Mouse (Mus musculus) kidney, postnatal 0 days (tissue): Measurements from ENCODE around the gene Epc2. TPM values are rescaled to one million over a fixed set of nuclear protein-coding genes. Genes with fewer than 3 reads are reported as not detected.

Experiments used
- ATAC-seq: fragments of 200-750 bp; cut with Nextera tagmentation; replicated peaks from 2 replicates; pipeline ENCODE4 v1.8.0; 2017; ENCODE audit warnings: low read depth, moderate number of reproducible peaks, moderate TSS enrichment, moderate library complexity; ENCODE audit not compliant: low FRiP score
- DNase-seq: peaks from one replicate; pipeline ENCODE4 v3.0.0-alpha.2; 2016; ENCODE audit warnings: low spot score
- H3K27ac ChIP-seq: fragments of 300-500 bp; sonication (generic); 2 replicates; pipeline ENCODE4 v1.5.1; 2014; ENCODE audit warnings: mild to moderate bottlenecking
- H3K27me3 ChIP-seq: fragments of 300-500 bp; sonication (generic); 2 replicates; pipeline ENCODE4 v1.6.1; 2014; ENCODE audit warnings: low read length, mixed read lengths; ENCODE audit not compliant: insufficient read depth
- H3K36me3 ChIP-seq: fragments of 300-500 bp; sonication (generic); 2 replicates; pipeline ENCODE4 v1.6.1; 2014; ENCODE audit warnings: low read length, mixed read lengths; ENCODE audit not compliant: insufficient read depth
- H3K4me1 ChIP-seq: fragments of 300-500 bp; sonication (generic); replicated peaks from 2 replicates; pipeline ENCODE4 v1.6.1; 2014; ENCODE audit warnings: antibody characterized with exemption, low read length, mixed read lengths; ENCODE audit not compliant: insufficient read depth
- H3K4me2 ChIP-seq: fragments of 300-500 bp; sonication (generic); 2 replicates; pipeline ENCODE4 v1.6.1; 2014; ENCODE audit warnings: mild to moderate bottlenecking, low read length, moderate library complexity, mixed read lengths
- H3K4me3 ChIP-seq: fragments of 300-500 bp; sonication (generic); replicated peaks from 2 replicates; pipeline ENCODE4 v1.5.1; 2014; ENCODE audit warnings: low read depth, low read length
- H3K9ac ChIP-seq: fragments of 300-500 bp; sonication (generic); 2 replicates; pipeline ENCODE4 v1.6.1; 2014; ENCODE audit warnings: low read depth, low read length
- H3K9me3 ChIP-seq: fragments of 300-500 bp; sonication (generic); replicated peaks from 2 replicates; pipeline ENCODE4 v1.6.1; 2016; ENCODE audit warnings: low read length, inconsistent platforms, mixed read lengths
- CTCF ChIP-seq: IDR thresholded peaks from 2 replicates; pipeline ENCODE4 v1.5.1; 2016; ENCODE audit warnings: antibody characterized with exemption, low read depth, mild to moderate bottlenecking, moderate library complexity
- WGBS: fragments of 180-500 bp; shearing (Covaris S2); extraction: QIAGEN DNeasy Blood & Tissue Kit; methylation state at CpG from one replicate; pipeline ENCODE4 v1.1.7; 2014; 5-methylcytosine and 5-hydroxymethylcytosine counted together
- polyA plus RNA-seq: library from polyadenylated mRNA; unstranded; fragments of >200 nt; fragmentation: Nextera tagmentation; extraction: Ambion mirVana; gene quantifications from 2 replicates; pipeline ENCODE4 v1.2.1, GENCODE M21; 2015

Epc2 gene
- polyA plus RNA-seq = 5.8 and 6.7 TPM in 2 replicates

DNA sequence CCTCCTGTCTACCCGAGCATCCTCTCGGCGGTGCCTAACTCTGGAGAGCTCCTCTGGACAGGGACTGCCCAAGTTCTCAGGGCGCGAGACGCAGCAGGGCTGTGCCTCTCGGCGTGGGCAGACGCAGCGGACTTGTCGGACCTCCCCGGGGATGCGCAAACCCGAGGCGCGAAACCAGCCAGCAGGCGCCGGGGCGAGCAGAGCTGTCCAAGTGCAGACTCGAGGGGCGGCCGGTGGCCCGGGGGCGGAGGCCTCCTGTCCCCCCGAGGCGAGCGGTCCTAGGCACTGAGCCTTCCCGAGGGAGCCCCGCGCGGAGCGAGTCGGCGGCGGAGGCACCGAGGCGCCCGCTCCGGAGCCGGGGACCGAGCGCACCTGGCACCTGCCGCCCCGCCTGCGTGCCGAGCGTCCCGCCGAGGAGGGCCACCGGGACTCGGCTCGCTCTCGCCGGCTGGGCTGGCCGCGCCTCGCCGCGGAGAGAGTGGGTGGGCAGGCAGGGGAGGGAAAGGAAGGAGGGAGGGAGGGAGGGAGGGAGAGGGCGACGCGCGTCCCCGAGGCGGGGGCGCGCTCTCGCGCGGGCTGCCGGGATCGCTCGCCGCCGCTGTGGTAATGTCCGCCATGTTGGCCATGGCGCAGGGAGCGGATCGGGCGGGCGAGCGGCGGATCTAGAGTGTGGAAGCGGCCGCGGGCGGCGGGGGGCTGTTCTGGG is at the start of gene Epc2:
Epc2 (plus strand) TSS at position 556 of the 706 bp plus-strand sequence.
- DNase-seq (peak; percentile 88), ATAC-seq (peak; percentile 84)
- Histone ChIP-seq H3K4me3 (peak within 1 kb of the TSS; percentile 83), H3K4me2 (peak within 1 kb of the TSS; percentile 91), H3K27me3 (no peaks in the 10 kb centered on the region), H3K27ac (peak within 1 kb of the TSS; percentile 99), H3K4me1 (no peaks in the 10 kb centered on the region), H3K36me3 (no peaks in the 10 kb centered on the region), H3K9ac (peak within 1 kb of the TSS; percentile 98), H3K9me3 (no peaks in the 10 kb centered on the region)
- under 1% methylated on average over 72 of the region's 88 CpGs for WGBS
- TF ChIP-seq CTCF = no peak

DNA sequence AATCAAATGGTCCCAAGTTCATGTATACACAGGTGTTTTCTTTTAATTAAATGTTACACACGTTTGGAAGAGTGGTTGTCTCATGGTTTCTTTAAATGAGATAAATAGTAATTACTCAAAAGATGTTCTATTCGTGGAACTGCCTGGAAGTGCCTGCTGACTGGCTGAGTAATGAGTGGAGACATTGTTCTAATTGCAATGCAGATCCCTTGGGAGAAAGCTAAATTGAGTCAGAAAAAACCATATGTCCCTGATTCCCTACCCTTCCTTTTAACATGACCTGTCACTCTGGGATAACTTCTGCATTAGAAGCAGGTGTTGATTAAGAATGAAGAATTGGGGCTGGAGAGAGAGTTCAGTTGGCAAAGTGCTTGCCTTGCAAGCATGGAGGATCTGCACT is 45.3 kb upstream of the Epc2 start:
- Histone ChIP-seq H3K27ac (no peak overlapping the region), H3K4me3 (no peak overlapping the region), H3K27me3 (no peaks in the 10 kb centered on the region), H3K4me2 (no peak overlapping the region), H3K9me3 (no peaks in the 10 kb centered on the region), H3K36me3 (no peaks in the 10 kb centered on the region), H3K4me1 (no peaks in the 10 kb centered on the region), H3K9ac (no peak overlapping the region)
- DNase-seq (no peak), ATAC-seq (no peak)
- WGBS = 49% methylated on average over 2 of the region's 2 CpGs
- TF ChIP-seq CTCF = no peak

DNA sequence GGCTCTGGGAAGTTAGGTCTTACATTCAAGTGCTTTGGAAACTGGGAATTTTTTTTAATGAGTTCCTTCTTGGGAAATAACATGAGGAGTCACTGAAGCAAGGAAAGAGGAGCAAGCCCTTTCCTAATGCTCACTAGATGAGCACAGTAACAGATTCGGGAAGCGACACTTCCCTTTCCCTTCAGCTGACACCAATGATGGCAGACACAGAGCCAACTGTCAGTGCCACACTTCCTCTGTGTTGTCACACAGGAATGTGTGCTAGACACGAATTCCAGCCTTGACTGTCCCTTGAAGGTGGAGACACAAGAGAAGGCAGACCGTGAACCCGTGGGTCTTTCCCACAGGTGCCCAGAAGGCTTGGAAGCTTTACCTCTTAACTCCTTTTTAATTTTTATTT is 39.6 kb upstream of the Epc2 start:
- Histone ChIP-seq H3K9me3 (no peaks in the 10 kb centered on the region), H3K36me3 (no peaks in the 10 kb centered on the region), H3K4me3 (no peak overlapping the region), H3K9ac (no peak overlapping the region), H3K27me3 (no peaks in the 10 kb centered on the region), H3K4me2 (no peak overlapping the region), H3K27ac (no peak overlapping the region), H3K4me1 (no peaks in the 10 kb centered on the region)
- 79% methylated on average over 5 of the region's 5 CpGs for WGBS
- no peak for TF ChIP-seq CTCF
- DNase-seq = no peak
- no peak for ATAC-seq

DNA sequence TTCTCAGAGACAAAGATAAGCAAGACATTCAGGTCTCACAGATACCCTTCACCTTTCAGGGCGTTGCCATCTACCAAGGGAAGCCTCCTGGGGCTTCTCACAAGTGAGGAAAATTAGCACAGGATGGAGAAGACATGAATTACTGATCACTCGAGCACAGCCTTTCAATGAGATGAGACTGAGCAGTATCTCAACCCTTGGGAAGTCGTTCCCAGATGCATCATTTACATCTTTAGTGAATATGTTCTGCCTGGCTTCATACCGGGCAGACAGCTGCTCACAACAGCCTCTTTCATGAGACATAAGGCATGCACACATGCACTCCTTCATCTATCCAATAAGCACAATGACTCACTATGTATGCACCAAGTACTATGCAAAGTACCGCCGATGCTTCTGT is 38.7 kb upstream of the Epc2 start:
- Histone ChIP-seq H3K27ac (no peak overlapping the region), H3K9ac (no peak overlapping the region), H3K4me3 (no peak overlapping the region), H3K4me1 (no peaks in the 10 kb centered on the region), H3K36me3 (no peaks in the 10 kb centered on the region), H3K9me3 (no peaks in the 10 kb centered on the region), H3K4me2 (no peak overlapping the region), H3K27me3 (no peaks in the 10 kb centered on the region)
- TF ChIP-seq CTCF = no peak
- DNase-seq (no peak), ATAC-seq (no peak)
- 75% methylated on average over 6 of the region's 6 CpGs for WGBS

DNA sequence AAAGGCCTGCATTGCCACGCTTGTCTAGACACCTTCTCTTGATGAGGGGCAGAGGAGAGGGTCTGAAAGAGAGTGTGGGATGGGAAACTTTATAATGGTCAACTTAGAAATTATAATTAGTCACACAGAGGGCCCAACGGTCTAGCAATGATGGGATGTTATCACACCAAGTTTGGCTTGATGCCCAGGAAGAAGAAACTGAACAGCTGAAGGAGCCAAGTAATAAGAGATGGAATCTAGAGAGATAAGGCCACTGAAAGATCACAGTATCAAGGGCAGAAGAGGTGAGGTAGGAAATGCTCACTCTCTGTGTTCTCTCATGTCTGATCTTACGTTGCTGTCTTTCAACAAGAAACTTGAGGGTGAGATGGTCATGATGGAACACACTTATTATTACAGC is 35.4 kb upstream of the Epc2 start:
- H3K4me1 ChIP-seq = no peaks in the 10 kb centered on the region
- TF ChIP-seq CTCF = no peak
- WGBS = 63% methylated on average over 3 of the region's 3 CpGs
- H3K36me3 ChIP-seq = no peaks in the 10 kb centered on the region
- ATAC-seq = no peak
- H3K27ac ChIP-seq = no peak overlapping the region
- no peaks in the 10 kb centered on the region for H3K27me3 ChIP-seq
- H3K9ac ChIP-seq = no peak overlapping the region
- H3K4me3 ChIP-seq = no peak overlapping the region
- H3K9me3 ChIP-seq = no peaks in the 10 kb centered on the region
- DNase-seq = no peak
- H3K4me2 ChIP-seq = no peak overlapping the region

DNA sequence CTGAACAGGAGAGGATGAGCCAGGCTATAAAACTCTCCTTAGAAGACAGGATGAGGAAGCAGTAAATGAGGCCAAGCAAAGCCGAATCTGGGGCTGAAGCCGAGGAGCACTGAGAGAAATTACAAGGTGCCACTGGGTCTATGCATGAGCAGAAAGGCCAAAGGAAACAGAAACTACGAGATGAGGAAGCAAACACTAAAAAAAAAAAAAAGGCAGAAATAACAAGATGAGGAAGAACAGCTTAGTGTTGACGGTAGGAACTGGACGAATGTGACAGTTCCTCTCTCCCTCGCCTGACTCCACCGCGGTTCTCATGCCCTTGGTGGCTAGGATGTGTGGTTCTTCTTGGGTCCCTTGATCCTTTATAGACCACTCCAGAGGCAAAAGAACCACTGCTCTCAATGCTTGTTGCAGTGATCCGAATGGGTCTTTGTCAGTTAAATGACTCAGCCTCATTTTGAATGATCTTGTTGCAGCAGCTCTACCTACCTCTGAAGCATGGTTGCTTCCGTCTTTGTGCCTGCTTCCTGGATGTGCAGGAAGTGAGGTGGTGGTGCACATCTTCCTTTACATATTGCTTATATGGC is 34.2 kb upstream of the Epc2 start:
- 53% methylated on average over 10 of the region's 10 CpGs for WGBS
- H3K27ac ChIP-seq = no peak overlapping the region
- no peak for DNase-seq
- TF ChIP-seq CTCF = no peak
- no peak overlapping the region for H3K4me3 ChIP-seq
- no peaks in the 10 kb centered on the region for H3K4me1 ChIP-seq
- no peaks in the 10 kb centered on the region for H3K27me3 ChIP-seq
- H3K9me3 ChIP-seq = no peaks in the 10 kb centered on the region
- no peak overlapping the region for H3K4me2 ChIP-seq
- H3K9ac ChIP-seq = no peak overlapping the region
- no peaks in the 10 kb centered on the region for H3K36me3 ChIP-seq
- ATAC-seq = no peak
